Mouse (Mus musculus) adrenal gland, adult (tissue): Measurements from ENCODE around the gene Snrpb.

ENCODE experiments used
- DNase-seq, 2 experiments: peaks; one replicate each; pipeline ENCODE4 v3.0.0; 2022 to 2023; ENCODE audit warnings: low spot score in 1 of 2; ENCODE audit not compliant: inconsistent age in 2 of 2

Snrpb gene

DNA sequence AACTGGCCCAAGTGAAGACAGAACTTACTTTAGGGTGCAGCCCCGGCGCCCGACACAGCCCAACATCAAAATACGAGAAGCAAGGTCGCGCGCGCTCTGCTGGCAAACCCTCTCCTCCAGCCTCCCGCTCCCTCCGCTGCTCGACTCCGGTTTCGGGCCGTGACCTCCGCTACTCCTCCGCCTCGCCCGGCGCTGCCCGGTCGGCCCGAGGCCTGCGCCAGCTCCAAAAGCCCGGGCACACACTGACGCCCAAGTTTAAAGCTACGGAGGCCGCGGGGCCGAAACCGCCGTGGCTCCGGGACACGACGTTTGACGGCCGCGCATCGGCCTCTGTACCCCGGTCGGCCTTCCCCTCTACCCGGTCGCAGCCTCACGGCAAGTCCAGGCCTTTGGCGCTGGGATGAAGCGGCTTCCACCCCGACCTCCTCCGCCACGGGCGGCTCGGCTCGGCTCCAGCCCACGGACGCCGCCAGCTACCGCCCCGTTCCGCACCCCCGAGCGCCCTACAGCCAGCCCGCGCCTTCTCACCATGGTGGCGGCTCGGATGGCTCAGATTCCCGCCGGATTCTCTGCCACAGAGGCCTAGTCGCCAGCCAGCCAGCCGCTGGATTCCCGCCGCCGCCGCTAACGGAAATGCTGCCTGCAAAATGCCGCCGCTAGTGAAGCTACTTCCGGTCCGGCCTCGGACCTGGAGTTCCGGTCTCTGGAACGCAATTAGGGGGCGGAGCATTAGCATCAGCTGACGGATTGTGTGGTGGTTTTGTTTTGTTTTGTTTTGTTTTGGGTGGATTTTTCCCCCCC, at the start of gene Snrpb:
Gene Snrpb, minus strand, starts transcription at position 698 of the 801 bp plus-strand sequence.
- peak; percentile 92 to 97 for DNase-seq

DNA sequence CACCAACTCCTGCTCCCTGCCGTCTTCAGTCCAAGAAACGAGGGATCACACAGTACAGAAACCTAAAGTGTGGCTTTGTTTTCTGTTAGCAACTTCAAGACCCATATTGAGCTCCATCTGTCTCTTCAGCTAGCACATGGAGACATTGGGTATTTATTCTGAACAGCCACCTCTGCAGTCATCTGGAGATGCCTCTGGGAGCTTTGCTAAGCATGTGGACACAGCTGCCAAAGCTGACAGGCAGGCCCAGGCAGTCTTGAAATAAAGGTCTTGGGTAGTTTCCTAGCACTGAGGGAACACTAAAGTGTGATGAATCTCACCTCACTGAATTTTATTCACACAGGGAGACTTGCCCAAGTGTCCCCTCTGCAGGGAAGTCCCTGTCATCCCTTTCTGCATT, 32.4 kb upstream of the Snrpb start:
- no peak for DNase-seq

DNA sequence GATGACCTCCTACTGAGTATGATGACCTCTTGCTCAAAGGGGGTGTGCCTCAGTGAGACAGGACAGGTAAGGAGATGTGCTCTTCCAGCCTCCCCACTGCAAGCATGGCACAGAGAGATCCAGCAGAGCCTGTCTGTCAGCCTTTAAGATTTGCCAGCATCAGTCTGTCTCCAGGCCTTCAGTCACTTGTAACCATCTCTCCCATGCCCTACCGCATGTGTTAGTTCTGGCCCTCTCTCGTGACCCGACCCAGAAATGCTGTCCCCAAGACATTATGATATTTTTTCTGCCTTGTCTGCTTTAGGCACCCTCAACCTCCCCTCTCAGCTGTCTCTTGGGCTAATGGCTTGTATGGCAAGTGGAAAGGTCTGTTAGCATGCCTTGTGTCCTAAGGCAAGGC, 30.4 kb upstream of the Snrpb start:
- DNase-seq: no peak

DNA sequence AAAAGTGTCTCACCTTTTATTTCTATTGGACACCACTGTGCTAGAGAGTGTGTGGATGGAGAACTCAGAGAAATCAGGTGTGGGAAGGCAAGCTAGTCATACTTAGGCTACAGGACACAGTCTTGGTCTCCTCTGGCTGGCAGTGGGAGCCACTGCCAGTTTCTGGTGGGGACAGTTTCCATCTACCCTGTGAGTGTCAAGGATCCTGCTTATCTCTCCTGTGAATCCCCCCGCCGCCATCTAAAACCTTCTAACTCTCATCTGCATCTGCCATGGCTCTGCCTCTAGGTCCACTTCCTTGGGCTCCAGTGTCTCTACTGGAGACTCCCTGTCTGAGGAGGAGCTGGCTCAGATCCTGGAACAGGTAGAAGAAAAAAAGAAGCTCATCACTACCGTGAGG, 28.8 kb upstream of the Snrpb start:
- no peak for DNase-seq

- DNase-seq: no peak
Observed at GRCm38 (mm10) chr2:130207376-130207775, 28.2 kb upstream of the Snrpb start.

DNA sequence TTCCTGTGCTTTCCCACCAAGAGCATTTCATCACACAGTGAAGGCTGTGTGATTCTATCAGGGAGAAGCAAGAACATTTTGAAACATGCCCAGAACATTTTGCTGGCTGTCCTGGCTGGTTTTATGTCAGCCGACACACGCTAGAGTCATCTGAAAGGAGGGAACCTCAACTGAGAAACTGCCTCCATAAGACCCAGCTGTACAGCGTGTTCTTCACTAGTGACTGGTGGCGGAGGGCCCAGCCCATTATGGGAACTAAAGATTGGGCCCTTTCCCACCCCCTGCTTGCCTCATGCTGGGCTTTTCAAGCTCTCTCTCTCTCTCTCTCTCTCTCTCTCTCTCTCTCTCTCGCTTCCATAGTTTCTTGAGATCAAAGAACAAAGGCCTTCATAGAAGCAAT, 21.8 kb upstream of the Snrpb start:
- DNase-seq: no peak

DNA sequence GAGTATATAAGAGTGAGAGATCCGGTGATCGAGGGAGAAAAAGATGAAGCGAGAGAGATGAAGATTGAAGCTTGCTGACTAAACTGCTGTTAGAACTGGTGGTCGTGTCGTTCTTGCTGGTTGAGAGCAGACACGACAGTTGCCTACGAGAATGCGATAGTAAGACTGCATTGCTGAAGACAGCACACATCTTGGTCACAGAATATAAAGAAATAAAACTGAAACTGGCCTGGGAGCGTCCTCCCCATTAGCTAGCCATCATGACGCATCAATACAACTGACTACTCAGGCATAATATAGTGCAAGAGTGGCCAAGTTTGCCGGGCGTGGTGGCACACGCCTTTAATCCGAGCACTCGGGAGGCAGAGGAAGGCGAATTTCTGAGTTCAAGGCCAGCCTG, 15.7 kb upstream of the Snrpb start, which contains the start of gene Tmc2:
Gene Tmc2, plus strand, starts transcription at position 301 of the 400 bp plus-strand sequence.
- DNase-seq: no peak

GRCm38 (mm10) chr2:130188391-130188790, 9.2 kb upstream of the Snrpb start:
- no peak for DNase-seq

DNA sequence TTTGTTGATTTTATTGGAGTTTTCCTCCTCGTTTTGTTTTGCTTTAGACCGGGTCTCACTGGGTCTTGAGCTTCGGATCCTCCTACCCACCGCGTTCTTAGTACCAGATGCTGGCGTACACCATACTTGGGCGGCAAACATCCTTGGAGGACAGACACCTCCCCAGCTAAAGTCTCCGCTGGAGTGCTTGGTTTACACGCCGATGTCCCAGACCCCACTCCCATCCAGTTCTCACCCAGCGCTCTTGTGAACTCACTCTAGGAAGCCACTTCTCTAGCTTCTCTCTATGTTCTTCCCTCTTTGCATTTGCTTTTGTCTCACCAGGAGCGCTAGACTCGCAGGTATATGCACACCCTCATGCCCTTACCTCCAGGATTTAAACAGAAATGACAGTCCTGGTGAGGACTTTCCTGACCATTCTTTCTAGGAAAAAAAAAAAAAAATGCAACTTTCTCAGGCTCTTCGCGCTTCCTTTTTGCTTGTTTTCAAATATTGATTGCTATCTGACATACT, 360 bp upstream of the Snrpb start:
- DNase-seq: no peak

DNA sequence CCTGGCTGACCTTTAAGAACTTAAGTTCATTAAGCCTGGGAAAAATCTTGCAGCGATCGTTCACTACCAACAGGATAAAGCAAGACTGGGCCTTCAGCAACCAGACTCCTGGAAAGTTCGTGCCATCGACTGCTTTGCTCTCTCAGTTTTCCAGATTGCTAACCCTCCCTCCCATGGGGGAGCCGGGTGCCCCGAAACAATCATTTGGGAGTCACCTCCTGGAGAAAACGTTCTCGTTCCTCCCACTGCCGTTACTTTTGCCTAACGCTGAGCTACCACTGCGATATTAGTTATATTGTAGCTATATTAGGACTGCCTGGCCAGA, 860 bp downstream of the Snrpb start:
- no peak for DNase-seq

DNA sequence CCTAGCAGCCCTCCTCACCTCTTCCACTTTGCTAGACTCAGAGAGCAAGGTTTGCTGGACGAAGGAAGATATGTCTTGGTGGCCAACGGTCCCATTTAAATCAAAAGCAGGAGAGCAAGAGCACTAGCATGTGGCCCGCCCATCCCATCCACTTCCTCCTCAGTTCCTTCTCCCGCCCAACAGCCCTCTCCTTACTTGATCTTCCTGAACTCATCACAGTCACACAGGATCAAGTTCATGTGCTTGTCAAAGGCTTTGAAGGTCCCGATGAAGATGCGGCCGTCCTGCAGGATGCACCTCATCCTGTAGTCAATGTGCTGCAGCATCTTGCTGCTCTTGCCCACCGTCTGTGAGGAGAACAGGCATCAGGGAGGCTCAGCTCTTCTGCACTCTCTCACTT, 2.4 kb downstream of the Snrpb start:
- DNase-seq: no peak

- DNase-seq: no peak
Observed at GRCm38 (mm10) chr2:130171674-130172073, 7.5 kb downstream of the Snrpb start.

DNA sequence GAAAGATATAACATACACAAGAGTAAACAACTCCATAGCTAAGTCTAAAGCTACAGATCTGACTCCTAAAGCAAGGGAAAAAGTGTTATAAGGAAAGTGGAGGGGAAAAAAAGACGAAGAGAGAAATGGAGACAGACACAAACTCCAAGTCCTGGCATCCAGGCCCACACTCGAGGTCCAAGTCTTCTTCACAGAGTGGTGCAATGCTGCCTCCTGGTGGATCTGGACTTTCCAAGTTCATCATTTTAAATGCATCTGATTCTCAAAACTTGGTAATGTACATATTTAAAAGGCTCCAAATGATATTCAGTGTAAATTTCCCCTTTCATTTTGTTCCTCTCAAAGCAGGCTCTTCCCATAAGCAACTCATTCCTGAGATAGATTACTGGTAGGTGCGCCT, 11.3 kb downstream of the Snrpb start:
- peak; percentile 36 to 82 for DNase-seq

GRCm38 (mm10) chr2:130166311-130167214, 12.6 kb downstream of the Snrpb start:
- peak in 1 of 2 experiments; percentile 50 for DNase-seq

- no peak for DNase-seq
Observed at GRCm38 (mm10) chr2:130162701-130163100, 16.5 kb downstream of the Snrpb start.

GRCm38 (mm10) chr2:130158088-130158437, 21.1 kb downstream of the Snrpb start:
- DNase-seq: no peak

- no peak for DNase-seq
Observed at GRCm38 (mm10) chr2:130157231-130158087, 21.7 kb downstream of the Snrpb start.

DNA sequence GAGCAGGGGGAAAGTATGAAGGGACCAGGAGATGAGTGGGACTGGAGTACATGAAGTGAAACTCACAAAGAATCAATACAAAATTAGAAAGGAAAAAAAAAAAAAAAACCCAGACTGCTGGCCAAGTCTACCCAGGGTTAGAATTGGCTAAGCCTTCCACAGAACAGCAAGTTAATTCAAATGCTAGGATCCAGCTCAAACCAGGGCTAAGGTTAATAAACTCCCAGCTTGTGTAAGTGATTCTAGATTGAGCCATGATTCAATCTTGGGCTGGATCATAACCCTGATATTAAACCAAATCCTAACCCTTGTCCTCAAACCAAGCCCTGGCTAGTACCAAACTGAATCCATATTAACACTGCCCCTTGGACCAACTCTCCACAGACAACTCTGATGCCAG, 23.4 kb downstream of the Snrpb start:
- no peak for DNase-seq

GRCm38 (mm10) chr2:130155171-130155570, 24.0 kb downstream of the Snrpb start:
- DNase-seq: peak; percentile 53 to 74

DNA sequence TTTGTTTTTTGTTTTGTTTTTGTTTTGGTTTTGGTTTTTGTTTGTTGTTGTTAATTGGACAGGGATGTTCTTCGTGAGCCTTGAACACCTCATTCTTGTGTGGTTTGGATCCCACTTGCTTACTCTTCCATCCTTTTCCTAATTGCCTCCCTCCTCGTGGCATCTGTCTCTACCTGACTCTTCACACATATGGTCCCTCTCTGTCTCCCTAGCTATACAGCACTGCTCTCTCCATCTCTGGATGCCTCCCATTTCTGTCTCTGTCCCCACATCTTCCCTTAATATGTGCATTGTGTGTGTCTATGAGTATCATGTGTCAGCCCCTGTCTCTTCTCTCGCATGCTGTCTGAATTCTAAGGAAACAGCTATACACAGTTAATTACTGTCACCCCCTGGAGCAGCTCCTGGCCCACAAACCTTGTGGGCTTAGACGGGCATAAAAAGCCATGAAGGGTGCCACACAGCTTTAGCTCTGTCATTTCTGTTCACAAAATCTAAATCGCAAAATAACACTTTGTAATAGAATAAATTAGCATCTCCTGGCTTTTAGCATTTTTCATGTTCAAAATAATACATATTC, 33.0 kb downstream of the Snrpb start:
- DNase-seq: no peak
